Mouse (Mus musculus): Measurements from ENCODE around the gene Ugt2a1. TPM values are rescaled to one million over a fixed set of nuclear protein-coding genes. Genes with fewer than 3 reads are reported as not detected.
"Not testable (repeated sequence)": the region's sequence is repeated elsewhere in the genome, so short reads cannot be mapped to it uniquely, and the experiment has no call there.

Ugt2a1 gene
- not detected for polyA plus RNA-seq (2012; fragmentation: generic; extraction: Trizol)
- long read RNA-seq, experiment 1, result 0 reads
- long read RNA-seq, experiment 2, result 0 reads

DNA sequence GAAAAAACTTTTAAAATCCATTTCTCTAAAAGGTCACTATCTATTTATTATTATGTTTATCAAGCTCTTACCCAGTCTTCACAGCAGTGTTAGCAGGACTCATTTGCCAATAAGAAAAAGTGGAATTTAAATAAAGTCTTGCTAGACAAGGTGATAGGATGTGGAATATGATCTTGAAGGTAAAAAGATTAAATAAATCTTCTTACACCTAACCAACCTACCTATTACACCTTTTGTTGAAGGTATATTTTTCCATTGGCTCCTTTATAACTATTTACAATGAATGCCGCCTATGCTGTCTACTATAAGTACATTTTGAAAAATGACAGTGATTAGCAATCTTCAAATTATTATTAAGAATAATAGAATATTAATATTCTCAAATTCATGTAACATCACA, at the start of gene Ugt2a1:
Ugt2a1 (minus strand) TSS at position 101 of the 400 bp plus-strand sequence.
- Histone ChIP-seq H3K4me3 (ENCODE audit: insufficient read depth, poor library complexity, severe bottlenecking) (no peak within 1 kb of the TSS), H3K27me3 (ENCODE audit: control insufficient read depth, insufficient read depth, insufficient read length) (no peaks in the 10 kb centered on the region), H3K79me3 (ENCODE audit: low read depth) (no peaks in the 10 kb centered on the region), H3K36me3 (ENCODE audit: control insufficient read depth, insufficient read depth) (no peaks in the 10 kb centered on the region), H3ac (ENCODE audit: control insufficient read depth, insufficient read length, low read depth) (no peak within 1 kb of the TSS), H3K79me2 (ENCODE audit: control insufficient read depth, insufficient read depth) (no peaks in the 10 kb centered on the region)
- TF ChIP-seq MYOG (IDR thresholded peaks at IDR 0.05; ENCODE audit: control insufficient read depth, extremely low read depth, insufficient read length) (no peak), MAX (IDR thresholded peaks at IDR 0.05) (no peak), USF1 (IDR thresholded peaks at IDR 0.05; ENCODE audit: low read depth) (no peak), FOSL1 (IDR thresholded peaks at IDR 0.05; ENCODE audit: insufficient read depth, low read length, poor library complexity, severe bottlenecking) (no peak), CTCF (IDR thresholded peaks at IDR 0.05; ENCODE audit: control insufficient read depth, insufficient read depth, insufficient read length) (no peak), MYOD1 (IDR thresholded peaks at IDR 0.05; ENCODE audit: control insufficient read depth, insufficient read length, low read depth) (no peak), CEBPB (IDR thresholded peaks at IDR 0.05; ENCODE audit: low read depth) (no peak)

DNA sequence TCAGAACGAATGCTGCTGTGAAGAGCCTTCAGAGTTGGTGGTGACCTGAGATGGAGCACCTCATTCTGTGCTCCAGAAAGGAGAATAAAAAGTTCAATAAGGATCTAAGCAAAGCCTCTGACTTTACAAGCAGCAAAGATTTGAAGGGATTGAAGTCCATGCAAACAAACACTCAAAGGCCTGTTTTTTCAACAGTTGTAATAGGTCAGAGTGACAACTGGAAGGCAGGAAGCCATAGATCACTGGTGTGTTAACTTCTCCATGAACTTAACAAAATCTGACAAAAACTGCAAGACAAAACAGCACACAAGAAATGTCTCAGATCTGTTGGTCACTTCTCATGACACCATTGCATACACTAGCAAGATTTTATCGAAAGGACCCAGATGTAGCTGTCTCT, 47.4 kb upstream of the Ugt2a1 start, which contains the start of gene Sult1b1:
Sult1b1 (minus strand) TSS at position 85 of the 400 bp plus-strand sequence.
- H3ac ChIP-seq (ENCODE audit: control insufficient read depth, insufficient read length, low read depth), result no peak within 1 kb of the TSS
- TF ChIP-seq MYOG (IDR thresholded peaks at IDR 0.05; ENCODE audit: control insufficient read depth, extremely low read depth, insufficient read length) (no peak), FOSL1 (IDR thresholded peaks at IDR 0.05; ENCODE audit: insufficient read depth, low read length, poor library complexity, severe bottlenecking) (no peak)

DNA sequence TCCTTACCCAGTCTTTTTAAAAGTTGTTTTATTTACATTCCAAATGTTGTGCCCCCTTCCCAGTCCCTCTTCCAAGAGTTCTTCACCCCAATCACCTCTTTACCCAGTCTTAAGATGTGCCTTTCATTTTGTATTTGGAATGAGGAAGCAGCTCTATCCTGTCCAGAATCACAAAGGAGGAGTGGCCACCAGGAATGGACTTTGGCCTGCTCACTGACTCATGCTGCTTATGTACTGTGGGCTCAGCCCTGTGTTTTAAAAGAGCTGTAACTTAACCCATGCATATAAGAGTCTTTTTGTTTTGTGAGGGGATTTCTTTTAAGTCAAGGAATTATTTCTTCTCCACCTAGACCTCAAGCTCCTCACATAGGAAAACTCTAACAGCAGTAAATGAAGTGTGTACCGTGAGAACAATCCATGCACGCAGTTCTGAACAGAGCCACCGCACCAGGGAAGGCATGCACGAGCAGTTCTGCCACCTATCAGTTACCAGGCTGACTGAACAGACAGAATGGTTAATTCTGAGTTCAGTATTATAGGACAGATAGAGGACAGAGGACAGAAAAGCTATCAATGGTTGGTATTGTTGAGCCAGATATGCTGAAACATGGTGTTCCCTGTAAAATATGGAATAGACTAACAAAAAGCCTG, 45.4 kb upstream of the Ugt2a1 start:
- H3K36me3 ChIP-seq (ENCODE audit: control insufficient read depth, insufficient read depth), result no peaks in the 10 kb centered on the region
- H3ac ChIP-seq (ENCODE audit: control insufficient read depth, insufficient read length, low read depth), result no peak overlapping the region
- no peaks in the 10 kb centered on the region for H3K79me2 ChIP-seq (ENCODE audit: control insufficient read depth, insufficient read depth)
- H3K27me3 ChIP-seq (ENCODE audit: control insufficient read depth, insufficient read depth, insufficient read length), result no peaks in the 10 kb centered on the region
- no peak overlapping the region for H3K4me3 ChIP-seq (ENCODE audit: insufficient read depth, poor library complexity, severe bottlenecking)
- H3K79me3 ChIP-seq (ENCODE audit: low read depth), result no peaks in the 10 kb centered on the region
- TF ChIP-seq MAX (IDR thresholded peaks at IDR 0.05) (no peak), MYOG (IDR thresholded peaks at IDR 0.05; ENCODE audit: control insufficient read depth, extremely low read depth, insufficient read length) (no peak), MYOD1 (IDR thresholded peaks at IDR 0.05; ENCODE audit: control insufficient read depth, insufficient read length, low read depth) (no peak), FOSL1 (IDR thresholded peaks at IDR 0.05; ENCODE audit: insufficient read depth, low read length, poor library complexity, severe bottlenecking) (no peak), CEBPB (IDR thresholded peaks at IDR 0.05; ENCODE audit: low read depth) (no peak), CTCF (IDR thresholded peaks at IDR 0.05; ENCODE audit: control insufficient read depth, insufficient read depth, insufficient read length) (no peak), USF1 (IDR thresholded peaks at IDR 0.05; ENCODE audit: low read depth) (no peak)

More for the DNA sequence above, 47.4 kb upstream of the Ugt2a1 start, which contains the start of gene Sult1b1:
- no peaks in the 10 kb centered on the region for H3K36me3 ChIP-seq (ENCODE audit: control insufficient read depth, insufficient read depth)
- no peaks in the 10 kb centered on the region for H3K27me3 ChIP-seq (ENCODE audit: control insufficient read depth, insufficient read depth, insufficient read length)
- no peaks in the 10 kb centered on the region for H3K79me3 ChIP-seq (ENCODE audit: low read depth)
- H3K4me3 ChIP-seq (ENCODE audit: insufficient read depth, poor library complexity, severe bottlenecking), result no peak within 1 kb of the TSS
- no peaks in the 10 kb centered on the region for H3K79me2 ChIP-seq (ENCODE audit: control insufficient read depth, insufficient read depth)

DNA sequence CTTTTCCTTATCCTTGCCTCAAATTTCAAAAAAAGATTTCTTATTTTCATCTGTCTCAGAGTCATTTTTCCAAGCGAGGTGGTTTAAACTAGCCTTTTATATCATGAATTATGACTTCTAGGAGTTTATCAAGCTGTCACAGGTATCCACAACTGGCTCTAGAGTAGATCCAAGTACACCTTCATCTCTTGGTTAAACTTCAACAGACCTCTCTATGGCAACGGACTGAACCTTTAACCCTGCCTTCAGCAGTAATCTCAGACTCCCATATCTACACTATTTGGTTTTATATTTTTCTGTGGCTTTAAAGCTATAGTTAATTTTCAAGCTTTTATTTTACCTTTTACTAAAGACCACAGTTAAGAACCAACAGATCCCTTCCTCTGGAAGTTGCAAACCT, 41.6 kb upstream of the Ugt2a1 start:
- H3K27me3 ChIP-seq (ENCODE audit: control insufficient read depth, insufficient read depth, insufficient read length), result no peaks in the 10 kb centered on the region
- H3K36me3 ChIP-seq (ENCODE audit: control insufficient read depth, insufficient read depth), result no peaks in the 10 kb centered on the region
- H3ac ChIP-seq (ENCODE audit: control insufficient read depth, insufficient read length, low read depth), result no peak overlapping the region
- TF ChIP-seq MYOG (IDR thresholded peaks at IDR 0.05; ENCODE audit: control insufficient read depth, extremely low read depth, insufficient read length) (no peak), CTCF (IDR thresholded peaks at IDR 0.05; ENCODE audit: control insufficient read depth, insufficient read depth, insufficient read length) (no peak), FOSL1 (IDR thresholded peaks at IDR 0.05; ENCODE audit: insufficient read depth, low read length, poor library complexity, severe bottlenecking) (no peak), MAX (IDR thresholded peaks at IDR 0.05) (no peak), MYOD1 (IDR thresholded peaks at IDR 0.05; ENCODE audit: control insufficient read depth, insufficient read length, low read depth) (no peak), CEBPB (IDR thresholded peaks at IDR 0.05; ENCODE audit: low read depth) (no peak), USF1 (IDR thresholded peaks at IDR 0.05; ENCODE audit: low read depth) (no peak)
- no peak overlapping the region for H3K4me3 ChIP-seq (ENCODE audit: insufficient read depth, poor library complexity, severe bottlenecking)
- no peaks in the 10 kb centered on the region for H3K79me3 ChIP-seq (ENCODE audit: low read depth)
- H3K79me2 ChIP-seq (ENCODE audit: control insufficient read depth, insufficient read depth), result no peaks in the 10 kb centered on the region

- not testable (repeated sequence) for H3K4me3 ChIP-seq (ENCODE audit: insufficient read depth, poor library complexity, severe bottlenecking); H3K27me3 ChIP-seq (ENCODE audit: control insufficient read depth, insufficient read depth, insufficient read length); H3K79me3 ChIP-seq (ENCODE audit: low read depth); H3ac ChIP-seq (ENCODE audit: control insufficient read depth, insufficient read length, low read depth); H3K79me2 ChIP-seq (ENCODE audit: control insufficient read depth, insufficient read depth); H3K36me3 ChIP-seq (ENCODE audit: control insufficient read depth, insufficient read depth)
Observed at GRCm38 (mm10) chr5:87523561-87523960, 32.9 kb upstream of the Ugt2a1 start.

DNA sequence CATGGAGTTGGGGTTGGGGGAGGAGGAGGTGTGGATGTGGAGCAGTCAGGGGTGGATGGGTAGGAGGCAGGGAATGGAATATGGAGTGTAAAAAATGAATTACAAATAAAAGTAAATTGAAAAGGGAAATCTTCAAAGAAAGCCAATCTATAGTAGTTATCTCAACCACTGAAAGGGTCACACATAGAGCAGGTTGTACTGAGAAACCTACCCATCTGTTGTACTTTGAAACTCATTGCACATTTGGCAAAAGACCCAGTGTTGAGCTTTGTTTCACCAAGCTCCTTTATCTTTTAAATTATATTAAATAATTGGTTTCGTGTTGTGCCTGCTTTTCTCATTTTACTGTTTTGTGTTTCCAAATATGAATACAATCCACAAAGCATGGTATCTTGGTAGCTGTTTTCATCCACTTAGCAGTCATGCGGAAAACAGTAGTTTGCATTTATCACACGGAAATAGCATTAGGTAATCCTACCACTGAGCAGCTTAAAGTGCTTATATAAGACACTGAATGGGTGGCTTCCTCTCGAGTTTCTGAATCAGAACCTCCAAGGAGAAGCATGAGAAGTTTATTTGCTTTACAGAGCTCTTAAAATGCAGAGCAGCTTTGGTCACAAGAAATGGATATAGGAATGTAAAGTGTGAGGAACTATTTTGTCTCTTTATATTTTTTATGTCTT, 15.2 kb upstream of the Ugt2a1 start:
- H3K4me3 ChIP-seq (ENCODE audit: insufficient read depth, poor library complexity, severe bottlenecking), result no peak overlapping the region
- H3K79me3 ChIP-seq (ENCODE audit: low read depth), result no peaks in the 10 kb centered on the region
- no peaks in the 10 kb centered on the region for H3K79me2 ChIP-seq (ENCODE audit: control insufficient read depth, insufficient read depth)
- H3ac ChIP-seq (ENCODE audit: control insufficient read depth, insufficient read length, low read depth), result no peak overlapping the region
- H3K27me3 ChIP-seq (ENCODE audit: control insufficient read depth, insufficient read depth, insufficient read length), result no peaks in the 10 kb centered on the region
- TF ChIP-seq MYOD1 (IDR thresholded peaks at IDR 0.05; ENCODE audit: control insufficient read depth, insufficient read length, low read depth) (no peak), USF1 (IDR thresholded peaks at IDR 0.05; ENCODE audit: low read depth) (no peak), FOSL1 (IDR thresholded peaks at IDR 0.05; ENCODE audit: insufficient read depth, low read length, poor library complexity, severe bottlenecking) (no peak), CEBPB (IDR thresholded peaks at IDR 0.05; ENCODE audit: low read depth) (no peak), MAX (IDR thresholded peaks at IDR 0.05) (no peak), MYOG (IDR thresholded peaks at IDR 0.05; ENCODE audit: control insufficient read depth, extremely low read depth, insufficient read length) (no peak), CTCF (IDR thresholded peaks at IDR 0.05; ENCODE audit: control insufficient read depth, insufficient read depth, insufficient read length) (no peak)
- no peaks in the 10 kb centered on the region for H3K36me3 ChIP-seq (ENCODE audit: control insufficient read depth, insufficient read depth)
